ENCODE assay signal across 9 mouse cellular contexts in genomic region chr2:20443671-20444440, GRCm38 (mm10).
DNase-seq lines count a peak whose midpoint lies in the region; ATAC-seq and TF ChIP-seq lines count a peak whose summit lies in the region.
"Had no signal": no experiment of that assay in that cellular context is flagged by ENCODE, and none has a peak within 500 bp of the region (broad histone marks: within the 10 kb centered on the region; RNA-seq: fewer than 3 reads in every experiment).

No protein-coding gene starts in this region.

- H3K27me3 ChIP-seq in kidney, adult 2 months (replicated peaks; ENCODE audit: control insufficient read depth, insufficient read depth, low read length) = no peaks in the 10 kb centered on the region
- no peaks in the 10 kb centered on the region for H3K27me3 ChIP-seq in kidney, embryonic 15.5 days
- no peaks in the 10 kb centered on the region for H3K27me3 ChIP-seq in hindbrain, postnatal 0 days (ENCODE audit: insufficient read depth, low read length)

- 59% methylated on average over 10 of the region's 10 CpGs for WGBS in kidney, adult 2 months
- 29% methylated on average over 10 of the region's 10 CpGs for WGBS in kidney, embryonic 15.5 days
- 57% methylated on average over 10 of the region's 10 CpGs for WGBS in hindbrain, postnatal 0 days

- H3K27ac ChIP-seq in kidney, adult 2 months (ENCODE audit: insufficient read depth, low read depth, low read length) = peak overlapping the region; percentile 86
- H3K27ac ChIP-seq in kidney, embryonic 15.5 days = peak overlapping the region; percentile 94
- H3K27ac ChIP-seq in hindbrain, postnatal 0 days = no peak overlapping the region

- ATAC-seq in kidney, embryonic 15.5 days (replicated peaks; ENCODE audit: low FRiP score) = peak; percentile 83
- no peak for ATAC-seq in cerebellum, adult (ENCODE audit: insufficient number of reproducible peaks, low FRiP score, low TSS enrichment)
- ATAC-seq in hindbrain, postnatal 0 days = no peak
- ATAC-seq: inflammation-experienced regulatory T-cells, adult 6 months had no signal

- H3K4me1 ChIP-seq in kidney, adult 2 months (ENCODE audit: control insufficient read depth, insufficient read depth, low read length) = peaks cover 5% of the 10 kb centered on the region; the same call in 1 of the 2 replicates
- peaks cover 29% of the 10 kb centered on the region for H3K4me1 ChIP-seq in kidney, embryonic 15.5 days
- no peaks in the 10 kb centered on the region for H3K4me1 ChIP-seq in hindbrain, postnatal 0 days (ENCODE audit: insufficient read depth, low read length)

- no peak for TF ChIP-seq CTCF in kidney, adult 2 months (conservative IDR thresholded peaks at IDR 0.05; ENCODE audit: insufficient read depth, insufficient read length, low read depth, low read length)
- TF ChIP-seq CTCF in hindbrain, postnatal 0 days (IDR thresholded peaks at IDR 0.05; ENCODE audit: low read depth) = no peak

- H3K4me3 ChIP-seq in kidney, adult 2 months (ENCODE audit: insufficient read depth, low read depth, low read length) = no peak overlapping the region
- H3K4me3 ChIP-seq in kidney, embryonic 15.5 days (replicated peaks) = no peak overlapping the region
- H3K4me3 ChIP-seq in hindbrain, postnatal 0 days (ENCODE audit: low read length) = no peak overlapping the region

- H3K9ac ChIP-seq in kidney, embryonic 15.5 days = no peak overlapping the region
- H3K9ac ChIP-seq in hindbrain, postnatal 0 days (replicated peaks; ENCODE audit: low read length) = no peak overlapping the region

- TF ChIP-seq POLR2A in kidney, adult 2 months (IDR thresholded peaks at IDR 0.05; ENCODE audit: low read depth, low read length) = no peak

- no peaks in the 10 kb centered on the region for H3K36me3 ChIP-seq in kidney, adult 2 months (ENCODE audit: control insufficient read depth, insufficient read depth, low read length)
- H3K36me3 ChIP-seq in kidney, embryonic 15.5 days = no peaks in the 10 kb centered on the region
- no peaks in the 10 kb centered on the region for H3K36me3 ChIP-seq in hindbrain, postnatal 0 days (ENCODE audit: insufficient read depth, low read length)

- DNase-seq in kidney, adult 2 months = peak; percentile 70
- DNase-seq in kidney, adult 18-20 months = no peak
- peak; percentile 6 for DNase-seq in heart, adult 8-10 months (ENCODE audit: low spot score)
- DNase-seq in mesoderm, embryonic 11.5 days (ENCODE audit: low read depth, low spot score) = peak; percentile 53
- no peak for DNase-seq in urinary bladder, postnatal 14 days (ENCODE audit: low spot score)
- DNase-seq in hindbrain, postnatal 0 days (ENCODE audit: low spot score) = no peak

- peak overlapping the region; percentile 31; the same call in 1 of the 2 replicates for H3K4me2 ChIP-seq in kidney, embryonic 15.5 days
- no peak overlapping the region for H3K4me2 ChIP-seq in hindbrain, postnatal 0 days (ENCODE audit: low read depth, low read length)

- H3K9me3 ChIP-seq in kidney, embryonic 15.5 days (replicated peaks) = no peaks in the 10 kb centered on the region
- H3K9me3 ChIP-seq in hindbrain, postnatal 0 days (ENCODE audit: low read length) = no peaks in the 10 kb centered on the region

Comparison
In these comparisons a context has a peak if more than half of its experiments do, and no peak if none do; other contexts are left out.
1. DNase-seq: peak in kidney, adult 2 months (single experiment), heart, adult 8-10 months (single experiment) and mesoderm, embryonic 11.5 days (single experiment); none in kidney, adult 18-20 months (single experiment), urinary bladder, postnatal 14 days (single experiment) and hindbrain, postnatal 0 days (single experiment).